Mouse (Mus musculus): ENCODE measurements at regions not wholly inside any gene's neighbourhood (a gene's known extent, or its start where the extent isn't known, plus 50 kb on each side); places are given as distances from the start of the nearest gene placed in this dataset.
"Not testable (repeated sequence)": the region's sequence is repeated elsewhere in the genome, so short reads cannot be mapped to it uniquely, and the experiment has no call there.

GRCm38 (mm10) chr7:83431094-83431493 lies 153.6 kb upstream of the Tmc3 start:
- ChIA-PET CTCF (no interaction called here), POLR2A (no interaction called here)

GRCm38 (mm10) chr7:83432843-83433242 lies 151.9 kb upstream of the Tmc3 start:
- ChIA-PET CTCF (no interaction called here), POLR2A (no interaction called here)

GRCm38 (mm10) chr7:83433959-83434715 lies 150.6 kb upstream of the Tmc3 start:
- CTCF ChIA-PET: interaction anchor here in 1 of 4 experiments (0.6 kb wide), 2 partner anchors 17 to 786 kb away, joined by 3 to 4 read pairs; partner anchors contain the start of genes Efl1 and Saxo2
- POLR2A ChIA-PET: no interaction called here

- ChIA-PET CTCF (interaction anchor here in 1 of 4 experiments (0.6 kb wide), 1 partner anchor 230 kb away, joined by 3 read pairs; no protein-coding TSS in a partner anchor), POLR2A (no interaction called here)
These were observed 146.0 kb upstream of the Tmc3 start for GRCm38 (mm10) chr7:83438538-83439393.

GRCm38 (mm10) chr7:83443596-83444278 lies 141.0 kb upstream of the Tmc3 start:
- CTCF ChIA-PET: no interaction called here
- POLR2A ChIA-PET: no interaction called here

GRCm38 (mm10) chr7:83444279-83444615 lies 140.5 kb upstream of the Tmc3 start:
- CTCF ChIA-PET: interaction anchor here in 1 of 4 experiments (0.7 kb wide), 1 partner anchor 143 kb away, joined by 3 read pairs; no protein-coding TSS in a partner anchor
- POLR2A ChIA-PET: interaction anchor here in 1 of 4 experiments (0.6 kb wide), 1 partner anchor 22 kb away, joined by 3 read pairs; no protein-coding TSS in a partner anchor

- ChIA-PET POLR2A (no interaction called here), CTCF (no interaction called here)
These were observed 139.4 kb upstream of the Tmc3 start for GRCm38 (mm10) chr7:83445181-83445926.

GRCm38 (mm10) chr7:83450346-83450745 lies 134.4 kb upstream of the Tmc3 start:
- ChIA-PET CTCF (no interaction called here), POLR2A (no interaction called here)

- POLR2A ChIA-PET: no interaction called here
- CTCF ChIA-PET: no interaction called here
These were observed 132.4 kb upstream of the Tmc3 start for GRCm38 (mm10) chr7:83452309-83452708.

- CTCF ChIA-PET: no interaction called here
- POLR2A ChIA-PET: no interaction called here
These were observed 125.2 kb upstream of the Tmc3 start for GRCm38 (mm10) chr7:83459520-83459919.

- CTCF ChIA-PET: no interaction called here
- POLR2A ChIA-PET: no interaction called here
These were observed 117.7 kb upstream of the Tmc3 start for GRCm38 (mm10) chr7:83467006-83467405.

- CTCF ChIA-PET: interaction anchor here in 1 of 4 experiments (0.6 kb wide), 1 partner anchor 843 kb away, joined by 3 read pairs; no protein-coding TSS in a partner anchor
These were observed 114.9 kb upstream of the Tmc3 start for GRCm38 (mm10) chr7:83469856-83470255.

GRCm38 (mm10) chr7:83471111-83471510 lies 113.6 kb upstream of the Tmc3 start:
- CTCF ChIA-PET: no interaction called here
- POLR2A ChIA-PET: no interaction called here

More at GRCm38 (mm10) chr7:83469856-83470255, 114.9 kb upstream of the Tmc3 start:
- POLR2A ChIA-PET: not testable (repeated sequence)

- ChIA-PET POLR2A (no interaction called here), CTCF (interaction anchor here in 1 of 4 experiments (0.6 kb wide), 1 partner anchor 726 kb away, joined by 3 read pairs; no protein-coding TSS in a partner anchor)
These were observed 110.3 kb upstream of the Tmc3 start for GRCm38 (mm10) chr7:83474471-83474870.

GRCm38 (mm10) chr7:83474986-83475385 lies 109.7 kb upstream of the Tmc3 start:
- ChIA-PET POLR2A (no interaction called here), CTCF (interaction anchor here in 1 of 4 experiments (0.6 kb wide), 1 partner anchor 727 kb away, joined by 3 read pairs; no protein-coding TSS in a partner anchor)

GRCm38 (mm10) chr7:83475438-83476160 lies 109.1 kb upstream of the Tmc3 start:
- ChIA-PET CTCF (interaction anchor here in 1 of 4 experiments (0.6 kb wide), 1 partner anchor 10 kb away, joined by 3 read pairs; no protein-coding TSS in a partner anchor), POLR2A (no interaction called here)

- POLR2A ChIA-PET: no interaction called here
- CTCF ChIA-PET: interaction anchor here in 1 of 4 experiments (0.6 kb wide), 1 partner anchor 11 kb away, joined by 3 read pairs; no protein-coding TSS in a partner anchor
These were observed 108.6 kb upstream of the Tmc3 start for GRCm38 (mm10) chr7:83476161-83476495.

GRCm38 (mm10) chr7:83476861-83477260 lies 107.9 kb upstream of the Tmc3 start:
- ChIA-PET CTCF (no interaction called here), POLR2A (no interaction called here)

- ChIA-PET CTCF (no interaction called here), POLR2A (no interaction called here)
These were observed 107.0 kb upstream of the Tmc3 start for GRCm38 (mm10) chr7:83477661-83478121.
